Mouse (Mus musculus): ENCODE data around the gene Tspan32. TPM values are rescaled to one million over a fixed set of nuclear protein-coding genes. Genes with fewer than 3 reads are reported as not detected.

The Tspan32 gene
- polyA plus RNA-seq, 1 experiment = not detected

DNA sequence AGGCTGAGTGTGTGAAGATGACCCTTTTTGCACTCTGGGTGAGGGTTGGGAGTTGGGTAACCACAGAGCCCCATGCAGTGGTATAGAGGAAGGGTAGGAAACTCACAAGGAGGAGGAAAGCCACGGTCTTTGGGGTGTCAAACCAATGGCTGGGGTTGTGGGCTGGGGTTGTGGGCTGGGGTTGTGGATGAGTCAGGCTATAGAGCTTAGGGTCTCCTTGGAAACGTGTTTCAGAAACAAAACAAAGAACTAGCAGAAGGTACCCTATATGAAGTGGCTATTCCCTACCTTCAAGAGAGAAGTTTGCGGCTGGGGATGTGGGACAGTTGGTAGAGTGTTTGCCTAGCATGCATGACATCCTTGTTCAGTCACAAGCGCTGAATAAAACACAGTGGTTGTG lies 5.2 kb downstream of the Tspan32 start:
- H3K4me3 ChIP-seq (ENCODE audit: low read depth, low read length) = no peak overlapping the region
- TF ChIP-seq POLR2A (IDR thresholded peaks at IDR 0.05; ENCODE audit: insufficient read depth, low read length) = no peak
- TF ChIP-seq CTCF (IDR thresholded peaks at IDR 0.05; ENCODE audit: low read depth, low read length) = no peak
- TF ChIP-seq EP300 (IDR thresholded peaks at IDR 0.05; ENCODE audit: insufficient read depth, low read depth, low read length) = no peak
- no peaks in the 10 kb centered on the region for H3K9me3 ChIP-seq (replicated peaks; ENCODE audit: control insufficient read depth, insufficient read depth, low read length, poor library complexity, severe bottlenecking)
- no peaks in the 10 kb centered on the region for H3K36me3 ChIP-seq (ENCODE audit: control insufficient read depth, insufficient read depth, low read length, poor library complexity, severe bottlenecking)
- H3K27ac ChIP-seq (ENCODE audit: insufficient read depth, low read length) = no peak overlapping the region
- peaks cover 25% of the 10 kb centered on the region for H3K4me1 ChIP-seq (ENCODE audit: control insufficient read depth, insufficient read depth, low read length)
- no peaks in the 10 kb centered on the region for H3K27me3 ChIP-seq (ENCODE audit: control insufficient read depth, insufficient read depth, low read length, poor library complexity, severe bottlenecking)
- H3K9ac ChIP-seq (ENCODE audit: low read depth, poor library complexity, severe bottlenecking) = no peak overlapping the region

DNA sequence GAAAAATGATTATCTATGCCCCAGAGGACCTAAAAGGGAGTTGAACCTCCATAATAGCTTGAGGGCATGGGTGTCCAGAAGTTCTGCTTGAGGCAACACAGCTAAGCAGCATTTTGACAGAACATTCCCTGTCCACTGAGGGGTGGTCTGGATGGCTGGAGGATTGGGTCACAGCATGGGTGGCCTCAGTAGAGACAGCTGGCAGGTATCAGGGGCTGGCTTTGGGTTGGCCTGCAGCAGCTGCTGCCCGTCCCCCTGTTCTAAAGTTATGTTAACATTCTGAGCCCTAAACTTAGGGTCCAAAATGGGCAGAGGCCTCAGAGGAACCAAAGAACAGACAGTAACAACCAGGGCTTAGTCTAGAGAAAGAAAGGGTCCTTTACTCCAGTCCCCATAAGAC lies 6.4 kb downstream of the Tspan32 start:
- Histone ChIP-seq H3K27ac (ENCODE audit: insufficient read depth, low read length) (peak overlapping the region; percentile 24; the same call in 1 of the 2 replicates), H3K36me3 (ENCODE audit: control insufficient read depth, insufficient read depth, low read length, poor library complexity, severe bottlenecking) (no peaks in the 10 kb centered on the region), H3K9me3 (replicated peaks; ENCODE audit: control insufficient read depth, insufficient read depth, low read length, poor library complexity, severe bottlenecking) (no peaks in the 10 kb centered on the region), H3K4me1 (ENCODE audit: control insufficient read depth, insufficient read depth, low read length) (peaks cover 33% of the 10 kb centered on the region), H3K9ac (ENCODE audit: low read depth, poor library complexity, severe bottlenecking) (no peak overlapping the region), H3K4me3 (ENCODE audit: low read depth, low read length) (no peak overlapping the region), H3K27me3 (ENCODE audit: control insufficient read depth, insufficient read depth, low read length, poor library complexity, severe bottlenecking) (no peaks in the 10 kb centered on the region)
- no peak for TF ChIP-seq POLR2A (IDR thresholded peaks at IDR 0.05; ENCODE audit: insufficient read depth, low read length)
- TF ChIP-seq CTCF (IDR thresholded peaks at IDR 0.05; ENCODE audit: low read depth, low read length) = no peak
- no peak for TF ChIP-seq EP300 (IDR thresholded peaks at IDR 0.05; ENCODE audit: insufficient read depth, low read depth, low read length)

DNA sequence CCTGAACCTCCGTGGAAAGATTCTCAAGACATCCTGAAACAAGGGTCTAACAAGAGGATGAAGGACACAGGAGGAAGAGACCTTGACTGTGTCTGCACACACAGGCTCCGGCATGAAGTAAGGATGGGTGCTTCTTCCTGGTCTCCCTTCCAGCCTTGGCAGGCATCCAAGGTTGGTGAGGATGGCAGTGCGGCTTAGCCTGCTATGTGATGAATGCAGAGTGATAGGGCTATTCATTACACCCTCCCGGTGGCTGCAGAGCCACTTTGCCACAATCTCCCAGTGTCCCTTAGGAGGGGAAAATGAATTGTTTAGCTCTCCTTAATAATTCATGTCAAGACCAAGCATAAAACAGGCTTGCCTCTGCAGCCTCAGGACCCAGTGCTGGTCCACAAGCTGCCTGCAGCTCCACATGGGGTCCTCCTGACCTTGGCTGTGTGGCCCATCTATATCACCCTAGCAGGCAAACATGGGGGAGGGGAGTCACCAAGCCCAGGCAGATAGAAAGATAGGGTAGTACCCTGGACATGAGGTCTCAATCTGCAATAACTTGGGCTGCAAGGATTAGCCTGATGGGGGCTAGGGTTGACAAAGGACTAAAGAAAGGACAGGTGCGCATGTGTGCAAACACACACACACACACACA lies 7.5 kb downstream of the Tspan32 start:
- Histone ChIP-seq H3K27me3 (ENCODE audit: control insufficient read depth, insufficient read depth, low read length, poor library complexity, severe bottlenecking) (no peaks in the 10 kb centered on the region), H3K9me3 (replicated peaks; ENCODE audit: control insufficient read depth, insufficient read depth, low read length, poor library complexity, severe bottlenecking) (no peaks in the 10 kb centered on the region), H3K9ac (ENCODE audit: low read depth, poor library complexity, severe bottlenecking) (no peak overlapping the region), H3K4me1 (ENCODE audit: control insufficient read depth, insufficient read depth, low read length) (peaks cover 37% of the 10 kb centered on the region), H3K4me3 (ENCODE audit: low read depth, low read length) (no peak overlapping the region), H3K27ac (ENCODE audit: insufficient read depth, low read length) (peak overlapping the region; percentile 49), H3K36me3 (ENCODE audit: control insufficient read depth, insufficient read depth, low read length, poor library complexity, severe bottlenecking) (no peaks in the 10 kb centered on the region)
- TF ChIP-seq POLR2A (IDR thresholded peaks at IDR 0.05; ENCODE audit: insufficient read depth, low read length) (no peak), CTCF (IDR thresholded peaks at IDR 0.05; ENCODE audit: low read depth, low read length) (no peak), EP300 (IDR thresholded peaks at IDR 0.05; ENCODE audit: insufficient read depth, low read depth, low read length) (0 out of 2 replicates have a peak, but pooled peaks have one; percentile 22)

DNA sequence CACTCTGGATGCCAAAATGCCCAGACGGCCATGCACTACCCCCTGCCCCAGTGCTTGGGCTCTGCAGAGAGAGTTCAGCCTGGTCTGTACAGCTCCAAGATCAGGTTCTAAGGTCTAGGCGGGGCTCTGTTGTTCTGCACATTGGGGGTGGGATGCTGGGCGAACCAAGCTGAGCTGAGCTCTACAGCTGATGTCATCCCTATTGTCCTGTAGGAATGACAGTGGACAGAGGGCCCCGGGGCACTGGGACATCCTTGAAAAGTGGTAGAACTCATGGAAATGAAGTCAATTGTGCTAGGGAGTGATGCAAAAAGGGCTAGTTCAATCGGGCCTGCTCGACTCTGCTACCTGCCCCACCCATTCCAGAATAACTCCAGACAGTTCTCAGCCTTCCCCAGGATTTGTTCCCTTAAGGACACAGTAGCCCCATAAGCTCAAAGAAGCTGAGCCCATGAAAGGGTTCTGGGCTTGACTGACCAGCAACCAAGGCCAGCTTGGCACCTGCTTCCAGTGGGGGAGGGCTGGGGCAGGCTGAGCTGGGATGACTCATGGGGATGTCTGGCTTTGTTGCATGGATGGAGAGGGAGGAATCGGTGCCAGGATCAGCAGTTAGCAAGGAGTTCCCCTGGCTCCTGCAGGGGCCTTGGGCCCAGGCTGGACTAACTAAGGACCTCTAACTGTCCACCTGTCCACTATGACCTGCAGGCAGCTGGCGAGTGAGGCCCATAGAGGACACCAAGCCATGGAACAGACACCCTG lies 8.8 kb downstream of the Tspan32 start:
- Histone ChIP-seq H3K36me3 (ENCODE audit: control insufficient read depth, insufficient read depth, low read length, poor library complexity, severe bottlenecking) (no peaks in the 10 kb centered on the region), H3K27me3 (ENCODE audit: control insufficient read depth, insufficient read depth, low read length, poor library complexity, severe bottlenecking) (no peaks in the 10 kb centered on the region), H3K27ac (ENCODE audit: insufficient read depth, low read length) (peak overlapping the region; percentile 60)

DNA sequence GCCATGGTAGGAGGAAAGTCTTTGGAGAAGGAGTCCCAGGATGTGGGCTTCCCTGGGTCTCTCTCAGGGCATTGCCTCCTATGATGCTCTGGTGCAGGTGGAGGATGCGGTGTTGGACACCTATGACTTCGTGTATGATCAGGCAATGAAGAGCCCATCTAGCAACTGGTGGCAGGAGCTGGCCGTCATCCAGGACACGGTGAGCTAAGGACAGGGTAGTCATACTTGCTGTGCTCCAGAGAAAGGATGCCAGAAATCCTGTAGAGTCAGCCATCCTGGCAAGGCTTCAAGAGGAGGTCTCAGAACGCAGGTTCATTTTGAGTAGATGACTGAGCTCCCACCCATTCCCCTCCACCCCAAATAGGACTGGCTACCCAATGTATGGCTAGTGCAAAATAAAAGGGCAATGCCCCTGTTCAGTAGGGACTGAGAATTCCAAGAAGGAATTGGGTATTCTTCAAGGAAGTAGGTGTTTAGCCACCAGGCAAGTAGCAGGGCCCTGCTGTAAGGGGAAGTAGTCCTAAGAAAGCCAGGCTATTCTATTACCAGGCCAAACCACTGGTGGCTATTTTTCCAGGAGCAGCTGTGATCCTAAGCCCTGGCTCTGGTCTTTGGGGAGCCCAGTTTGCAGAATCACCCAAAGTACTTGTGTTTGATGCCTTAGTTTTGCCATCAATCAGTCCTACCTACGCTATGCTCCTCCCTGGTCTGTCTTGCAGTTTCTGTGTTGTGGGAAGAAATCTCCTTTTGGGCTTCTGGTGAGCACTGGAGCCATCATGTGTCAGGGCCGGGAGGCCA lies 10.2 kb downstream of the Tspan32 start:
- no peak overlapping the region for H3K4me3 ChIP-seq (ENCODE audit: low read depth, low read length)
- H3K27me3 ChIP-seq (ENCODE audit: control insufficient read depth, insufficient read depth, low read length, poor library complexity, severe bottlenecking) = no peaks in the 10 kb centered on the region
- no peaks in the 10 kb centered on the region for H3K9me3 ChIP-seq (replicated peaks; ENCODE audit: control insufficient read depth, insufficient read depth, low read length, poor library complexity, severe bottlenecking)
- peak overlapping the region; percentile 82 for H3K27ac ChIP-seq (ENCODE audit: insufficient read depth, low read length)
- TF ChIP-seq POLR2A (IDR thresholded peaks at IDR 0.05; ENCODE audit: insufficient read depth, low read length) = no peak
- no peak for TF ChIP-seq CTCF (IDR thresholded peaks at IDR 0.05; ENCODE audit: low read depth, low read length)
- no peak for TF ChIP-seq EP300 (IDR thresholded peaks at IDR 0.05; ENCODE audit: insufficient read depth, low read depth, low read length)
- H3K36me3 ChIP-seq (ENCODE audit: control insufficient read depth, insufficient read depth, low read length, poor library complexity, severe bottlenecking) = no peaks in the 10 kb centered on the region
- peaks cover 32% of the 10 kb centered on the region for H3K4me1 ChIP-seq (ENCODE audit: control insufficient read depth, insufficient read depth, low read length)
- H3K9ac ChIP-seq (ENCODE audit: low read depth, poor library complexity, severe bottlenecking) = no peak overlapping the region

More for the DNA sequence above, 8.8 kb downstream of the Tspan32 start:
- Histone ChIP-seq H3K4me1 (ENCODE audit: control insufficient read depth, insufficient read depth, low read length) (peaks cover 35% of the 10 kb centered on the region), H3K4me3 (ENCODE audit: low read depth, low read length) (no peak overlapping the region), H3K9me3 (replicated peaks; ENCODE audit: control insufficient read depth, insufficient read depth, low read length, poor library complexity, severe bottlenecking) (no peaks in the 10 kb centered on the region), H3K9ac (ENCODE audit: low read depth, poor library complexity, severe bottlenecking) (no peak overlapping the region)
- TF ChIP-seq CTCF (IDR thresholded peaks at IDR 0.05; ENCODE audit: low read depth, low read length) (no peak), POLR2A (IDR thresholded peaks at IDR 0.05; ENCODE audit: insufficient read depth, low read length) (no peak), EP300 (IDR thresholded peaks at IDR 0.05; ENCODE audit: insufficient read depth, low read depth, low read length) (peak; percentile 89)
